Mouse (Mus musculus): ENCODE measurements at regions not wholly inside any gene's neighbourhood (a gene's known extent, or its start where the extent isn't known, plus 50 kb on each side); places are given as distances from the start of the nearest gene placed in this dataset.

- no peak for DNase-seq (ENCODE audit: low spot score in 2 of 2)
Measured at GRCm38 (mm10) chr10:41018888-41019287, 53.2 kb downstream of the Gpr6 start.

- DNase-seq (ENCODE audit: low spot score in 2 of 2), result no peak
Measured at GRCm38 (mm10) chr10:41016547-41016946, 55.5 kb downstream of the Gpr6 start.

DNA sequence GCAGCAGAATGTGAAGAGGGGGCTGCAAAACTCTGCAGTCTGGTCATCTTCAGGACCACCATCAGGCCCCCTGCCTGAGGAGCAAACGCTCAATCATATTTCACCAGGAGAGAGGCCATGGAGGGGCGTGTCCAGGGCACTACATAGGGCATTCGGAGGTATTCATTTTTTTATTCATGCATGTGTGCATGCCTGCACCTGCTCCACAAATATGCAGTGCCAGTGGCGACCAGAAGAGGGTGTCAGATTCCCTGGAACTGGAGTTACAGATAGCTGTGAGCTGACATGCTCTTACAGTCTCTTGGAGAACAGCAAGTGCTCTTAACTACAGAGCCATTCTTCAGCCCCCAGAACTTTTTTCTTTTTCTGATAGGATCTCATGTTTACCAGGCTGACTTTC lies 56.4 kb downstream of the Gpr6 start:
- peak; percentile 76 to 78 for DNase-seq (ENCODE audit: low spot score in 2 of 2)

DNA sequence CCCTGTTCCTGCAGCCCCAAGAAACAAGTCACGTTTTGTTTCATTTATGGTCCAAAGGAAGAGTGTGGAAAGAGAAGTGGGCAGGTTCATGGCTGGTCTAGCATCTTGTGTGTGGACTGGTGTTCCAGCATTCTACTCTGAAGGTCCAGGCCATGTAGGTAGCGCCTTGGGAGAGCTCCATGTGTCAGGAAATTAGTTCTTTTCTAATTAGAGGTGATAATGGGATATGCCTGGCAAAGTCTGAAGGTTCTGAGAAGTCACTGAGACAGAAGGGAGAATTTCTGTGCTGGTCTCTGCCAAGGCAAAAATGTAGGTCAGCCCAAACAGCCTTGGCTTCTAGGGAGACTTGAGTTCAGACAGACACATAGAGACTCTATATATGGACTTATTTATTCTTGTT lies 61.5 kb downstream of the Gpr6 start:
- DNase-seq (ENCODE audit: low spot score in 2 of 2), result no peak

- no peak for DNase-seq (ENCODE audit: low spot score in 2 of 2)
Measured at GRCm38 (mm10) chr10:41007866-41008265, 64.2 kb downstream of the Gpr6 start.

DNA sequence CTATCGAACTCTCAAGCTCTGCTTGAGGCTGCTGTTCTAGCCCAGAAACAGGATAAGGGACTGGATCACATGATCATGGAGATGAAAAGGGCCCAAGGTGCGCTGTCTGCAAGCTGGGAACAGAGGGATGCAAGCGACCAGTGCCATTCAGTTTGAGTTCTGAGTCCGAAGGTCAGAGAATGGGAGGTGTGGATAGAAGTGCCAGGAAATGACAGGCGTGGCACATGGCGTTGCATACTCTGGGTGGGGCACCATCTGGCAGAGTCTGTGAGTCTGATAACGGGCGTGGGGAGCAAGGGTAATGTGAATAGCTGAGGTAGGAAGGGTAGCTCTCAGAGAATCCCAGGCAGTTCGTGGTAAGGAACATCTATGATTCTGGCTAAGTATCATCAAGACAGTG lies 65.5 kb downstream of the Gpr6 start:
- DNase-seq (ENCODE audit: low spot score in 2 of 2), result no peak

DNA sequence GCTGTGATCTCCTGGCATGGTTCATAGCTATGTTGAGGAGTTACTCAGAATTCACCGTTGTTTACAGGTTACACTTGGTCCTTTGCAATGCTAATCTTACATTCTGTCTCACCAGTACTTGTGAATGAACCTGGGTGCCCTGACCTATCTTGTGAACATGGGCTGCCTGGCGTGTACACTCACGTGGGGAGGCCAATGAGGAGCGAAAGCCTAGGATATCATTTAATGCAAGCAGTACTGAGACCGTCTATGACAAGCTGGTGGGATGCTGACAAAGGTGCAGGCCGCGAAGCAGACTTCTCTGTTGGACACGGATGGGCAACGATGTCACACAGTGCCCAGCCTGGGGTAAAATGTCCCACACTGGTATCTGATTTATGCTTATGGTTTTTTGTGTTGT lies 66.3 kb downstream of the Gpr6 start:
- DNase-seq (ENCODE audit: low spot score in 2 of 2), result no peak

DNA sequence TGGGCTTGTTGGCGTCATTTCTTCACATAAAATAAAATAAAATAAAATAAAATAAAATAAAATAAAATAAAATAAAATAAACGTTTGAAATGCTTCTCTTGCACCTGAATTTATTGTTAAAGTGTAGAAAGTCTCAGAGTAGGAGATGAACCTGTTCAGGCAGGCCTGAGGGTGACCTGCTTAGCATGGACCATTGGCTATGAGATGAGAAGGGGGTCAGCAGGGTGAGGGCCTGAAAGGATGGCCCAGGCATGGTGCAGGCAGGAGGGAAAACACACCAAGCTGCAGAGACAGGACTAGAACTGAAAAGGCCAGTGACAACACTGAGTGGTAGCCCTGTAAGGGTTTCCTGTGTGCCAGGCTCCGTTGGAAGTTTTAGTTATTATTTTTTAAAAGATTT lies 67.3 kb downstream of the Gpr6 start:
- no peak for DNase-seq (ENCODE audit: low spot score in 2 of 2)

GRCm38 (mm10) chr10:41004044-41004689 lies 67.9 kb downstream of the Gpr6 start:
- DNase-seq (ENCODE audit: low spot score in 2 of 2), result peak; percentile 74 to 81

DNA sequence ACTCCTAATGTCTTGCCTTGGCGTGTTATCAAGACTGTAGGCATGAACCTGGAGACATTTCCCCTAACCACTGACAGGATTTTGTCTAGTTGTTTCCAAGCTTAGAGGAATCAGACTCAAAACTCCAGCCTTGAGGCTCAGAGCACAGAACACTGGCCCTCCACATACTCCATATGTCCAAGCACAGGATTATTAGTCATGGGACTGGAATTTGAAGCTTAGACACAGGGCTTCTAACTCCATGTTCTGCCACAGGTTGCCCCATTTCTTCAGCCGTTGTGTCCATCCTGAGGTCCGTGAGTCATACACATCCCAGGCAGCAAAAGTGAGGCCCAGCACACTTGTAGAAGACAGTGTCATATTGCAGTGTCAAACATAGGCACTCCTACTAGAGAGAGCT lies 68.9 kb downstream of the Gpr6 start:
- DNase-seq (ENCODE audit: low spot score in 2 of 2), result no peak

- DNase-seq (ENCODE audit: low spot score in 2 of 2), result no peak
Measured at GRCm38 (mm10) chr10:41000965-41001364, 71.1 kb downstream of the Gpr6 start.

- peak; percentile 2 to 10 for DNase-seq (ENCODE audit: low spot score in 2 of 2)
Measured at GRCm38 (mm10) chr10:40999486-40999885, 72.6 kb downstream of the Gpr6 start.

DNA sequence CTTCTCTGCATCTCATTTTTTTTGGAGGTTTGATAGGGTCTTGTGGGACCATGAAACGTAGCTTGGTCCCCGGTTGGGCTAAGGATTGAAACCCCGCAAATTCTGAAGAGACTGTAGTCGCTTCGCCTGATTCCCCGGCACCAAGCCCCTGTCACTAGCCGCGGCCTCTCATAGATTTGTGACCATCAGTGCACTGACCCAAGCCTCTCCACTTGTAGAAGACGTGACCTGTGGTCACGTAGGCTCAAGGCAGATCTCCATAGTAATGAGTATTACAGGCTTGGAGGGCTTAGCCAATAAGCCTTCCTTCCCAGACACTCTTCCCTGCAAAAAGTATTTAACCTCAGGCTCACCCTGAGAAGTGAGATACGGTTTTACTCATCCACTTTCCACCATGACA lies 73.3 kb downstream of the Gpr6 start:
- DNase-seq (ENCODE audit: low spot score in 2 of 2), result peak in 1 of 2 experiments; percentile 6

DNA sequence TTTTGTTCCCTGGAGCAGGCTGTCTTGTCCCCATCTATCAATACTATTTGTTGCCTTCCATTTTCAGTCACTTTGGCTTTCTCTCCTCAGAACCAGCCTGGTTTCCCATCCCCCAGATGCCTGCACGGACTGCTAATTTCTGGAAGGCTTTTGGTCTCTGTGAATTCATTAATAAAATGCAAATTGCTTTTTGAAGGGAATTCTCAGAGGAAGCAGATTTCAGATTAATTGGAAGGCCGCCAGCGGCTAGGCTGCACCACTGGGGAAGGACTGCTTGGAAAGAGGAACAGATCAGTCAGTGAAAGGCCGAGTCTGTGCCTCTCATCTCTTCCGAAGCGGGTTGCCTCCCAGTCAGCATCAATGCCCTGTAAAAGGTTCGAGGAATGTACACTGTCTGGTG lies 73.8 kb downstream of the Gpr6 start:
- DNase-seq (ENCODE audit: low spot score in 2 of 2), result peak; percentile 71 to 74

- no peak for DNase-seq (ENCODE audit: low spot score in 2 of 2)
Measured at GRCm38 (mm10) chr10:40997606-40998005, 74.5 kb downstream of the Gpr6 start.
